ENCODE assay signal across 19 mouse cellular contexts in genomic region chr2:155011086-155011656, GRCm38 (mm10). TPM values are rescaled to one million over a fixed set of nuclear protein-coding genes. Genes with fewer than 3 reads are reported as not detected.
A peak's percentile ranks its signal among the peaks of the same experiment; 100 is the strongest.
DNase-seq lines count a peak whose midpoint lies in the region; ATAC-seq and TF ChIP-seq lines count a peak whose summit lies in the region.
"Had no signal": no experiment of that assay in that cellular context is flagged by ENCODE, and none has a peak within 500 bp of the region (broad histone marks: within the 10 kb centered on the region; RNA-seq: fewer than 3 reads in every experiment).

No protein-coding gene starts in this region.

- ATAC-seq in midbrain, postnatal 0 days (ENCODE audit: low FRiP score): no peak
- ATAC-seq: hindbrain, postnatal 0 days had no signal

- H3K4me1 ChIP-seq in midbrain, postnatal 0 days (ENCODE audit: insufficient read depth, low read length): no peaks in the 10 kb centered on the region
- H3K4me1 ChIP-seq: heart, embryonic 15.5 days; limb, embryonic 13.5 days; lung, embryonic 15.5 days had no signal

- no peaks in the 10 kb centered on the region for H3K27me3 ChIP-seq in myocyte (ENCODE audit: control insufficient read depth, insufficient read depth, insufficient read length)
- H3K27me3 ChIP-seq in midbrain, postnatal 0 days (ENCODE audit: insufficient read depth, low read length): no peaks in the 10 kb centered on the region
- H3K27me3 ChIP-seq: lung, embryonic 15.5 days had no signal

- H3K4me3 ChIP-seq in myocyte: no peak overlapping the region
- H3K4me3 ChIP-seq in midbrain, postnatal 0 days (ENCODE audit: low read depth, low read length): no peak overlapping the region
- H3K4me3 ChIP-seq: heart, embryonic 15.5 days; limb, embryonic 13.5 days; lung, embryonic 15.5 days had no signal

- no peak for TF ChIP-seq POLR2A in myocyte (IDR thresholded peaks at IDR 0.05; ENCODE audit: insufficient read length, low read depth)

- no peaks in the 10 kb centered on the region for H3K36me3 ChIP-seq in myocyte (ENCODE audit: control insufficient read depth, insufficient read depth)
- no peaks in the 10 kb centered on the region for H3K36me3 ChIP-seq in midbrain, postnatal 0 days (ENCODE audit: insufficient read depth, low read length)
- H3K36me3 ChIP-seq: G1E; heart, embryonic 15.5 days; limb, embryonic 13.5 days; lung, embryonic 15.5 days had no signal

- 0 out of 2 replicates have a peak, but pooled peaks cover 5% of the 10 kb centered on the region for H3K9me3 ChIP-seq in midbrain, postnatal 0 days (ENCODE audit: low read length)
- H3K9me3 ChIP-seq: G1E; heart, embryonic 15.5 days; lung, embryonic 15.5 days had no signal

- no peak for TF ChIP-seq CTCF in midbrain, postnatal 0 days (IDR thresholded peaks at IDR 0.05)

- 57% methylated on average over 3 of the region's 3 CpGs for WGBS in midbrain, postnatal 0 days

- no peak overlapping the region for H3ac ChIP-seq in myocyte (ENCODE audit: control insufficient read depth, insufficient read length)

- H3K27ac ChIP-seq in midbrain, postnatal 0 days (ENCODE audit: low read depth, low read length): no peak overlapping the region
- H3K27ac ChIP-seq: heart, embryonic 15.5 days; hindbrain, postnatal 0 days; kidney, postnatal 0 days; limb, embryonic 13.5 days; lung, embryonic 15.5 days had no signal

- H3K9ac ChIP-seq in midbrain, postnatal 0 days (replicated peaks; ENCODE audit: low read length, poor library complexity, severe bottlenecking): no peak overlapping the region
- H3K9ac ChIP-seq: heart, embryonic 15.5 days; limb, embryonic 13.5 days; lung, embryonic 15.5 days had no signal

- no peaks in the 10 kb centered on the region for H3K79me2 ChIP-seq in myocyte (ENCODE audit: control insufficient read depth, insufficient read depth)

- H3K4me2 ChIP-seq in myocyte (ENCODE audit: low read depth): peak overlapping the region; percentile 60
- no peak overlapping the region for H3K4me2 ChIP-seq in midbrain, postnatal 0 days (ENCODE audit: low read depth, low read length, poor library complexity, severe bottlenecking)
- H3K4me2 ChIP-seq: heart, embryonic 15.5 days; limb, embryonic 13.5 days; lung, embryonic 15.5 days had no signal

- DNase-seq in retina, embryonic 14.5 days (ENCODE audit: low spot score): peak; percentile 31
- no peak for DNase-seq in retina, postnatal 1 day
- peak; percentile 71 for DNase-seq in c-Kit-positive CD71-negative TER-119-negative erythroid progenitor cells, embryonic 14.5 days (ENCODE audit: low read depth)
- DNase-seq in adrenal gland, postnatal 14 days: no peak
- DNase-seq in midbrain, postnatal 0 days (ENCODE audit: low spot score): no peak
- no peak for DNase-seq in kidney, postnatal 14 days
- DNase-seq in urinary bladder, postnatal 4 days (ENCODE audit: low spot score in 2 of 2): no peak
- DNase-seq: adrenal gland, adult 2 months; cerebellum, postnatal 36 days; midbrain, embryonic 14.5 days; right cerebral cortex, adult 18-20 months had no signal

TF ChIP-seq in myocyte, 11 proteins besides CTCF, POLR2A, EP300 and RAD21:
- no peak for TF ChIP-seq MAX (IDR thresholded peaks at IDR 0.05; ENCODE audit: low read depth)
- TF ChIP-seq E2F4 (IDR thresholded peaks at IDR 0.05; ENCODE audit: insufficient read depth): no peak
- TF ChIP-seq POLR2AphosphoS2 (IDR thresholded peaks at IDR 0.05; ENCODE audit: insufficient read length, low read depth): no peak
- no peak for TF ChIP-seq MYOG (IDR thresholded peaks at IDR 0.05; ENCODE audit: control insufficient read depth in 1 of 3, insufficient read depth in 1 of 3, insufficient read length in 2 of 3, low read depth in 2 of 3)
- no peak for TF ChIP-seq SRF (IDR thresholded peaks at IDR 0.05; ENCODE audit: control insufficient read depth, insufficient read length, low read depth)
- TF ChIP-seq REST (IDR thresholded peaks at IDR 0.05; ENCODE audit: insufficient read depth, insufficient read length): no peak
- TF ChIP-seq TCF3 (IDR thresholded peaks at IDR 0.05; ENCODE audit: insufficient read length, low read depth): no peak
- no peak for TF ChIP-seq MYOD1 (IDR thresholded peaks at IDR 0.05; ENCODE audit: control insufficient read depth in 1 of 3, insufficient read length in 2 of 3, low read depth in 2 of 3)
- TF ChIP-seq TCF12 (IDR thresholded peaks at IDR 0.05; ENCODE audit: insufficient read depth, poor library complexity, severe bottlenecking): no peak
- no peak for TF ChIP-seq CEBPB (IDR thresholded peaks at IDR 0.05; ENCODE audit: insufficient read depth, poor library complexity, severe bottlenecking)
- TF ChIP-seq USF1 (IDR thresholded peaks at IDR 0.05; ENCODE audit: low read depth): no peak
TF ChIP-seq in myocyte: peak in this region for 0.

RNA-seq across cellular contexts. Expression of gene Gm14226, which starts 6.9 kb away (rescaled TPM):
- polyA plus RNA-seq in myocyte (2012; fragmentation: generic; extraction: Trizol): not detected
- total RNA-seq in adrenal gland, postnatal 14 days (2021): 29.0 and 33.1 TPM in 2 replicates
- total RNA-seq in midbrain, postnatal 0 days (2014; rRNA removed): not detected in 2 replicates
- polyA plus RNA-seq in midbrain, postnatal 0 days (2015; fragmentation: Nextera tagmentation; extraction: Ambion mirVana): 0.06 and 0.07 TPM in 2 replicates
- total RNA-seq: gastrocnemius, postnatal 4 days had no signal
- polyA plus RNA-seq: G1E had no signal

Comparison
In these comparisons a context has a peak if more than half of its experiments do, and no peak if none do; other contexts are left out.
1. DNase-seq: peak in retina, embryonic 14.5 days (single experiment) and c-Kit-positive CD71-negative TER-119-negative erythroid progenitor cells, embryonic 14.5 days (single experiment); none in retina, postnatal 1 day (single experiment), adrenal gland, postnatal 14 days (single experiment), midbrain, postnatal 0 days (single experiment), kidney, postnatal 14 days (single experiment) and urinary bladder, postnatal 4 days (0 of 2).
2. RNA of gene Gm14226, which starts 6.9 kb away (total RNA-seq): 29.0 to 33.1 TPM in adrenal gland, postnatal 14 days; not detected in midbrain, postnatal 0 days; every median in the first group is over 10 times any median in the second.